Mouse (Mus musculus) retina, postnatal 1 day (tissue): ENCODE measurements around the gene Cand2.

Source experiments
- DNase-seq: peaks from one replicate; pipeline ENCODE4 v3.0.0-alpha.2; 2012

Cand2 gene

DNA sequence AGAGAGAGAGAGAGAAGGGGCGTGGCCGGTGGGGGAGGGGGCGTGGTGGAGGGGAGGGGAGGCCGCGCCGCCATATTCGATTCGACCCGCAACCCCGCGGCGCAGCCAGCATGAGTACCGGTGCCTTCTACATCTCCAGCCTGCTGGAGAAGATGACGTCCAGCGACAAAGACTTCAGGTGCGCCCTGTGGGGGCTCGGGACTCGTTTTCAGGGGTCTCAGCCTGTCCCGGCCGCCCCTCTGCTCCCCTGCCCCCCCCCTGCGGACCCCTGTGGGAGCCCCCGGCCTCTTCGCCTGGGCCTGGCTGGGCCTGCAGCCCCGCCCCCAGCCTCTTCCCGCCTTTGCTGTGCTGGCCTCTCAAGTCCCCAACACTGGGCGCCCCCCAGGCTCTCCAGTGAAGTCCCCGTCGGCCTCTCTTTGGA, at the start of gene Cand2:
Cand2 (plus strand) TSS at position 38 of the 421 bp plus-strand sequence.
- peak; percentile 85 for DNase-seq

DNA sequence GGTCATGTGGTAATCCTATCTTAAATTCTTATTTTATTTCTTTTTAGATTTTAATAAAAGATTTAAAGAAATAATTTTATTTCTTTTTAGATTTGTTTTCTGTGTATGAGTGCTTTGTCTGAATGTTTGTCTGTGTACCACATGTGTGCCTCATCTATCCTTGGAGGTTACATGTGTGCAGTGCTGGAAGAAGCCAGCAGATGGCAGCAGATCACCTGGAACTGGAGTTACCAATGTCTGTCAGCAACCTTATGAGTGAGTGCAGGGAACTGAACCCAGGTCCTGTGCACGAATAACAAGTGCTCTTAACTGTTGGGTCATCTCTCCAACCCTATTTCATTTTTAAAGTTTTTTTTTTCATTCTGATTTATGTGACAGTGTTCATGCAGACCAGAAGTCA, 47.2 kb upstream of the Cand2 start:
- peak; percentile 60 for DNase-seq

DNA sequence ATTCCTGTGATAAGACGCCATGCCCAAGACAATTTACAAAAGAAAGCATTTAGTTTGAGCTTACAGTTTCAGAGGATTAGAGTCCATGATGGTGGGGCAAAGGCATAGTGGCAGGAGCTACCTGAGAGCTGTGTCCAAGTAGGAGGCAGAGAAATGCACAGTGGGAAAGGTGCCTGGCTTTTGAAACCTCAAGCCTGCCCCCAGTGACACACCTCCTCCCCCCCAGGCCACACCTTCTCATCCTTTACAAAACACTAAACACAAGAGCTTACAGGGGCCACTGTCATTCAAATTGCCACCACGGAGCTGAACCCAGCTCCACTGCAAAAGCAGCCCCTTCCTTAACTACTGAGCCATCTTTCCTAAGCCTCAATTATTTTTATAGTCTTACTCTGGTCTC, 46.8 kb upstream of the Cand2 start:
- no peak for DNase-seq

DNA sequence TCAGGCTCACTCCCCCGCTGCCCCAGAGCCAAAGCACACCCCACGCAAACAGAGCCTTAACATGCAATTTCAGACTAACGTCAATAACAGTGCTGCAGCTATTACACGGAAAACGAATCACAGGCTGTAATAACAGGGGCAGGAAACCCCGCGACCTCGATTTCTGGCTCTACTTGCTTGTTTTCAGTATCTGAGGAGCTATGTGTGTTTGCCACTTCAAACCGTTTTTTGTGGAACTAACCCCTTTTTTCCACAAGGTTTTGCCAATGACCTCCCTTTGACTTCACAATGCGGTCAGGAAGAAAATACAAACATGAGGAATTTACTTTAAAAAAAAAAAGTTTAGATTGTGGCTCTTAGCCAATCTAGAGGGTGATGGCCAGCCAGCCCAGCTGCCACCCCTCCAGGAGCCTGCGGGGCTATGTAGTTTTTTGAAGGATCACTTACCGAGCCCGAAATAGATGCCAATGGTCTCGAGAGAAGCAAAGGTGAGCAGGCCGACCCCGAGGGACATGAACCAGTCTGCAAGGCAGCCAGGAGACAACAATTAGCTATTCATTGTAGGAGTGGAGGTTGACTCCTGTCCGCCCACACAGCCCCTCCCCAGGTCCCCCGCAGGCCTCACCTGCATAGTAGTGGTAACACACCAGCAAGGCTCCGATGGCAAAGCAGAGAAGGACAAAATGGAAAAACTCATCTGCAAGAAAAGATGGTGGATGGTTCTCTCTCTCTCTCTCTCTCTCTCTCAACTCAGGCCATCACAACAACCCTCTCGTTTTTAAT, 43.6 kb upstream of the Cand2 start:
- no peak for DNase-seq

DNA sequence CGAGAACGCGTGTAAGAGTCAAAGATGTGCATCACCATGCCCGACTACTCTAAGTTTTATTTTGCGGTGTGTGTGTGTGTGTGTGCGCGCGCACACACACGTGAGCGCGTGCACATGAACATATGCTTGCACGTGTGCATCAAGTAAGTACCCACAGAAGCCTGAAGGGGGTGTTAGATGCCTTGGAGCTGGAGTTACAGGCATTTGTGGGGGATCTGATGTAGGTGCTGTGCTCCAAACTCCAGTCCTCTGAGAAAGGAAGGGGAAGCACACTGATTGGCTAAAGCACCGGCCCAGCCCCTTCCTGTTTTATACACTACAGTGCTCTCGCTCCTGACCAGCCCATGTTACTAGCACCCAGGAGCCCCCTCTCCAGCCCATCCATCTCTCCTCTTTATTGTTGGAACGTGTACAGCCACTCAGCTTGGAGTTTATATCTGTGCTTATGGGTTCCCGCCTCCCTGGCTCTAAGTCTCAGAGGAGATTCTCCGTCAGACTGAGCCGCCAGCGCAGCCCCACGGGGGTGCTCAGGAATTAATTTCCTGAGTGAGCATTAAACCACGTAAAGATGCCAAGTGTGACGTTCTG, 41.9 kb upstream of the Cand2 start:
- DNase-seq: peak; percentile 6

DNA sequence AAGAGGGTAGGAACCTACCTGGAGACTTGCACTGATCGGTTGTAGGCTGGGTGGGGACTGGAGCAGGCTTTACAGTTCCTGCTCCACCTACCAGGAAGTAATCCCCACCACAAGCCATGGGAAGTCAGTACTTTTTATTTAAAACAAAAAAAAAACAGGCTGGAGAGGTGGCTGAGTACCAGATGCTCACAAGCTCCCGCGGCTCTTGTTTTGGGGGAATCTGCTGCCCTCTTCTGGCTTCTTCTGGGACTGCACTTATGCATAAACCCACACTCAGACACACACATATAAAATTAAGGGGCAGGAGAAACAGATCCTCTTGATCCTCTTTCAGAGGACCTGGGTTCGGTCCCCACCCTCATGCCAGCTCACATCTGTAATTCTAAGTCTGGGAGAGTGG, 39.4 kb upstream of the Cand2 start:
- peak; percentile 39 for DNase-seq

DNA sequence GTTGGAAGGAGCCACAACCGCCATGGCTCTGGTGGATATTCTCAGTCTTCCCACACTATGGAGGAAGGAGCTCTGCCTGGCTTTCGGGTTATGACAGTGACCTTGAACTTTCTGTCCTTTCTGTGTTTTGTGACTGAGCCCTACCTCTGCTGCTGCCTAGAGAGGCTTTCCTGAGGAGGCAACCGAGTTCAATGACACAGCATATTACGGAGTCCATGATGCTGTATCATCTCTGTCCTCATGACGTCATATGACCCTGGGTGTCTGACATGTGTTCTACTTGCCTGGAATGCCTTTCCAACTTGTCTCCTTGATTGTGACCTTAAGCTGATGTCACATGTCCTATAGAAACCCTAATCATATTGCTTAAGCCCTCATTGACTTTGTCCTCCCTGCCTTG, 35.3 kb upstream of the Cand2 start:
- no peak for DNase-seq

DNA sequence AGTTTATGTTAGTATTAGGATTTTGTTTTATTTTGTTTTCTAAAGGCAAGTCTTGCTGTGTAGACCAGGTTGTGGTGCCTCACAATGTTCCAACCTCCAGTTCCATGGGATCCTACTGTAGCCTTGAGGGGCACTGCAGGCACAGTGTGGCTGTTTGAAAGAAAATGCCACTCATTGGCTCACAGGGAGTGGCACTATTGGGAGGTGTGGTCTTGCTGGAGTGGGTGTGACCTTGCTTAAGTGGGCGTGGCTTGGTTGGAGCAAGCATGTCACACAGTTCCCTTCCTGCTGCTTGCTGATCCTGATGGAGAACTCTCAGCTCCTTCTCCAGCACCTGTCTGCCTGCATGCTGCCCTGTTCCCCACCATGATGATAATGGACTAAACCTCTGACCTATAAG, 30.8 kb upstream of the Cand2 start:
- peak; percentile 60 for DNase-seq

DNA sequence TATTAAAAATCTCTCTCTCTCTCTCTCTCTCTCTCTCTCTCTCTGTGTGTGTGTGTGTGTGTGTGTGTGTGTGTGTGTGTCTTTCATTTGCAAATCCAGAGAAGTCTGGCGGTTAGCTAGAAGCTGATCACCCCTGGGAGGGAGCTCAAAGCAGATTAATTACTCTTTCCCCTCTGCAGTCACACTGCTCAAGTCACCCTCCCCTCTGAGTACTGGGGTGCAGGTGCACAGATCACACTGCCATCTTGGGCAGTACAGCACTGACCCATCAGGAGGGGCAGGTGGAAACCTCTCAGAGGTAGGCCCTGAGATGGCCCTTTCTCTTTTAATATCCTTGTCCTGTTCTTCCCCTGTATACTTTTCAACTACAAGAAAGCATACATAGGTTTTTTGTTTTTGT, 28.0 kb upstream of the Cand2 start:
- DNase-seq: peak; percentile 55

DNA sequence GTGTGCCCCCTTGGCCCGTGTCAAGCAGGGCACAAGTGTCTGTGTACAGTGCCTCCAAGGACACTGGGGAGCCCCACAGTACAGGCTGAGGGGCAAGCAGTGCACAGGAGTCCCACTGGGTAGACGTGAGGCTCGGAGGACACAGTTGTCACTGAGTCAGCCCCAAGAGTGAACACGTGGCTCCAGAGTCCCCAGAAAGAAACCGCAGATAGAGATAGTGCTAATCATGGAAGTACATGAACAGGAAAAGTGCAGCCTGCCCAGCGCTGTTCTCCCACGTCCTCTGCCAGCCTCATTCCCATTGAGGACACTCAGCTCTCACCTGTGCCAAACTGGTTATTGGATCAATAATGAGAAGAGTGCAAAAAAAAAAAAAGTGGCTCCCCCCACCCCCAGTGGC, 18.8 kb upstream of the Cand2 start:
- no peak for DNase-seq

DNA sequence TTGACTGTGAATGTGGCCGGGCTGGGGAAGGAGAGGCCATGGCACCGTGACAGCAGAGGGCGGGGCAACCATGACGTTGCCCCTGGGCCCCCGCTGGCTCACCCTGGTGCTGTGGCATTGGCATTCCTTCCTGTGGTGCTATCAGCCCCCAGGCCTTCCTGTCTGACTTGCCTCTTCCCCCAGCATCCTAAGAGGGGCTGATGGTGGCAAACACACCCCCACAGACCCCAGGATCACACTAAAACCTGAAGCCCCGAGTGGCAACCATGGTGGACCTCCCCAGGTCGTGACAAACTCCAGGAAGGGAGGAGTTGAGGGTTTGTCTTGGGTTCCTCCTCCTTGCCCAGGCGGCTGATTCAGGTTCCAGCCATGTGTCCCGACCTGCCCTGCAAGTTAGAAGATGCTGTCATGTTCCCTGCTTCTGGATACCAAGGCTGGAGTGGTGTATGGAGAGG, 15.3 kb upstream of the Cand2 start:
- DNase-seq: no peak

DNA sequence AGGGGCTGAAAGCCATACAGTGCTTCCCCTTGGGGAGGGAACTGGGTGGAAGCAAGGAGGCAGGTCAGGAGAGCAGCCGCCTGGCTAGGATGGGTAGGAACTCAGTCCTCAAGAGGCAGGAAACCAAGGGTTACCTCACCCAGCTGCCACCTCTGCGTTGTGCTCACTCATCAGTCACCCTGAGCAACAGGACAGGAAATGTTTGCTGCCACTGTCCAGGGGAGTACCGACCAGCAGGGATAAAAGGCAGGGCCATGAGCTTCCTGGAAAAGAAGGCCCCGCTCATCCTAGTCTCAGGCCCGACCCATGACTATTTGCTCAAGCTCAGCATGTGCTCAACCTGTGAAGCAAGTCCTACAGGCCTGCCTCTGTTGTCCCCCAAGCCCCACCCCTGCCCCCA, 14.9 kb upstream of the Cand2 start:
- no peak for DNase-seq

DNA sequence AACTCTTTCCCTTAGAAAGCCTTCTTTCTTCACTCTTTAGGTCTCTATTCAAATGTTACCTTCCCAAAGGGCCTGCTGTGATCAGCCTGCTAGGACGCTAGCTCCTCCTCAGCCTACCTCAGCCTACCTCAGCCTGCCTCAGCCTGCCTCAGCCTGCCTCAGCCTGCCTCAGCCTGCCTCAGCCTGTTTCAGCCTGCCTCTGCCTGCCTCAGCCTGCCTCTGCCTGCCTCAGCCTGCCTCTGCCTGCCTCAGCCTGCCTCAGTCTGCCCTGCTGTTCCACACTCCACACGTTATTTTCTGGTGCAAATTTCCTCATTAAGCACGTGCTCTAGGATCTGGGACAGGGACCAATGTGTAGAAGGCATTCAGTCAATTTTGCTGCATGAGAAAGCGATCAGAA, 14.2 kb upstream of the Cand2 start:
- DNase-seq: no peak

DNA sequence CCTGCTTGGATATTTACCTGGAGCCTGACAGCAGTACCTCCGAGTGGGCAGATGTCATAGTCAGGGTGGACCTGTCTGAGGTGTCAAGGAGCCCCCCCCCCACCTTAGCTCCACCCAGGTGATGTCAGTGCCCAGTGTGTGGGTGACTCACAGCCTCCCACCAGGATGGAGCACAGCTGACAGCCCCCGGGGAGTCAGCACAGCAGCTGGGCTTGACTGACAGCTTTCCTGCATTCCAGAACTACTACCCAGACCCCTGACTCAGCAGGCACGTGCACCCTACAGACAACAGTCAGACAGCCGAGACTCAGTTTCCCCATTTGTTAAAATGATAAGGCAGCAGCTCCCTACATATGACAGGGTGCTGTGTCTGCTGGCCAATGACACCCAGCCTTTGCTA, 13.4 kb upstream of the Cand2 start:
- DNase-seq: no peak

DNA sequence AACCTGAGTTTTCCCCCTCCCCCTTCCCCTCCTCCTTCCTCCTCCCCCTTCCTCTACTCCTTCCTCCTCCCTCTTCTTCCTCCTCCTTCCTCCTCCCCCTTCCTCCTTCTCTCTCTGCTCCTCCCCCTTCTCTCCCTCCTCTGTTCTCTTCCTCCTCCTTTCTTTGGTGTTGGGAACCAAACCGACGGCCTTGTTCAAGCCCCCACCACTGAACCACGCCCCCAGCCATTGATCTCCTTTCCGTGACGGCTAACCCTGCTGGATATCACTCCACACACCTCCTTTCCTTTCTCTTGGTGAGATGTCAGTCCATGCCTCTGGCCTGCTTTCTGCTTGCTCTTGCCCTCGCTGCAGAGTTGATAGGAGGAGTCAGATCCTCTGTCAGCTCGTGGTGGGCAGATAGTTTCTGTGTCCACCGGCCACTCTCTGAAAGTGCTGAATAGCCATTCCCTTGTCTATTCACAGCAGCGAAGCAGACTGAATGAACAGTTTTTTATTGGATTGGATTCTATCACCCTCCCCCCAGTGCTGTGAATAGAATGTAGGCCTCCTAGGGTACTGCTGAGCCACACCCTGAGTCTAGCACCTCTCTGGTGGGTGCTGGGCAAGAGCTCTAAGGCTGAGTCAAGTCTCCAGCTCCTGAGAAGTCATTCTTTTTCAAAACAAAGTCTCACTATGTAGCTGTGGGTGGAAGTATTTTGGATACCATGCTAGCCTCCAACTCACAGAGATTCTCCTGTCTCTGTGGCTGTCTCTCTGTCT, 12.2 kb upstream of the Cand2 start, which contains the start of gene Tmem40:
Tmem40 (minus strand) TSS at position 416 of the 762 bp plus-strand sequence.
- peak; percentile 32 for DNase-seq

DNA sequence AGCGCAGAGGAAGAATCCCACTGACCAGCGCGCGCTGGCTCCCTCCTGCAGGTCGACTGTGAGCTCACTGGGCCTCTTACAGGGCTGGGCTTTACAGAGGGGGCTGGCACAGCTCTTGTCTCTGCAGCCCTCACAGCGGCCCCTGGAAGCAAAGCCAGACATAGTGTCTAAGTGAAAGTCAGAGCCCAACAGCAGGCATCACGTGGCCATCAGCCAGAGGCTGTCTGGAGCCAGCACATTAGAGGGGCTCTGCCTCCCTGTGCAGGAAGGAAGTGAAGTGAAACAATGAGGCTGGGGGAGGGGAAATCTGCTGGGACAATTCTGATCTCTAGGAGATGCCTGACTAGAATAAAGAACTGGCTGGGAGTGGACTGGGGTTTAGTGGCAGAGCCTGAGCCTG, 10.2 kb upstream of the Cand2 start:
- peak; percentile 88 for DNase-seq

DNA sequence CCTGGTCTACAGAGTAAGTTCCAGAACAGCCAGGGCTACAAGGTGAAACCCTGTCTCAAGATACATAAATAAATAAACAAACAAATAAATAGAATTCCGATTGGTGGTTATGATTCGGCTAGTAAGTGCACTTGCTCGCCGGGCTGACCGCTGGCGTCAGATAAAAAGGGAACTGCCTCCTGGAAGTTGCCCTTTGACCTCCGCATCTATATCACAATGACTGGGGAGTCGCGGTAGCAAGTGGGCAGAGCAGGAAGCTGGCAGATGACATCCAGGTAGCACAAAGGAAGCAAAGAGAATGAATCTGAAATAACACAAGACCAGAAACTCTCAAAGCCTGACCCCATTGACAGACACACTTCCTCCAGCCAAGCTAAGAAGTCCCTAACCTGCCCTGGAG, 7.0 kb upstream of the Cand2 start:
- no peak for DNase-seq

DNA sequence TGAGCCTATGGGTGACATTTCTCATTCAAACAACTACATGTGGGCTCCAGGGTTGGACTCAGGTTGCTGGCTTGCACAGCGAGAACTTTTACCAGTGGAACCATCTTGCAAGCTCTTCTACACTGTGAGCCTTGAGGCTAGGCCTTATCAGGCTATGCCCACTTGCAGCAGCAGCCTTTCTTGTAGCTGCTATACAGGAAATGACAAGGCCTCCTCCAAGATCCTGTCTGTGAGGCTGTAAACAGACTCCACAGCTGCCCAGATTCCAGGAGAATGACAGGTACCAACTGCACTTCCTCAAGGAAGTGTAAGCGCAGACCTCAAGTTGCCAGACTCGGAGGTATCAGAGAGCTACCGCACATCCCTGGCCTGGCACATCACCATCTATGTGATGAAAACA, 6.1 kb upstream of the Cand2 start:
- no peak for DNase-seq

DNA sequence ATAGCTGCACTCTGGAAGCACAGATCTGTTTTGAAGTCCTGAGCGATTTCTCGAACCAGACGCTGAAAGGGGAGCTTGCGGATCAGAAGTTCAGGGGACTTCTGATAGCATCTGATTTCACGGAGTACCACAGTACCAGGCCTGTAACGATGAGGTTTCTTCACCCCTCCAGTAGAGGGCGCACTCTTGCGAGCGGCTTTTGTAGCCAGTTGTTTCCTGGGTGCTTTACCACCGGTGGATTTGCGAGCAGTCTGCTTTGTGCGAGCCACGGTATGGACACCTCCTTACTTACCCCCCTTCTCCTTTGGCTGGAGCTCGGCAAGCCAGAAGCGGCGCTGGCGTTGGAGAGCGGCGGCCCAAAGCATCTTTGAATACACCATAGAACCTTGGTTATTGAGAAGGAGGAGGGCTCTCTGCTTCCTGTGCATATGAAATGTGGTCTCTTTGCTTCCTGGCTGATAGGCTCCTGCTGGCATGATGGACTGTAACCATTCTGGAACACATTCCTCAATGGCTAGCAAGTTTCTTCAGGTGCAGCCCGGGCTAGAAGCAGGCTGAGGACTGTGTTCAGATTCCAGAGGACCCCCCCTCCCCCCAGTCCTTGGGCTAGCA, 4.2 kb upstream of the Cand2 start:
- no peak for DNase-seq

DNA sequence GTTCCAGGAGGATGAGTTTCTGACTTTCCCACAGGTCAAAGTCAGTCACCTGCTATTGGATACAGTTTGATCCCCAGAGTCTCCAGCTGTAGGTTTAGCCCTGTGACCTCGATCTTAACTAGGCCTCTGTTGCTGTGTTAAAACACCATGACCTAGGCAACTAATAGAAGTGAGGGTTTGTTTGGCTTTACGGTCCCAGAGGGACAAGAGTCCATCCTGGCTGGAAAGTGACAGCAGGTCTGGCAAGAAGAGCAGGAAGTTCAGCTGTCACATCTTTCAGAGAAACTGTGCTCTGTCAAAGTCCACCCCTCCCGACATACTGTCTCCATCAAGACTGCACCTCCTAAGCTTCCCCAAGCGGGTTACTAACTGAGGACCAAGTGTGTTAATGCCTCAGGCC, 3.5 kb upstream of the Cand2 start:
- no peak for DNase-seq

DNA sequence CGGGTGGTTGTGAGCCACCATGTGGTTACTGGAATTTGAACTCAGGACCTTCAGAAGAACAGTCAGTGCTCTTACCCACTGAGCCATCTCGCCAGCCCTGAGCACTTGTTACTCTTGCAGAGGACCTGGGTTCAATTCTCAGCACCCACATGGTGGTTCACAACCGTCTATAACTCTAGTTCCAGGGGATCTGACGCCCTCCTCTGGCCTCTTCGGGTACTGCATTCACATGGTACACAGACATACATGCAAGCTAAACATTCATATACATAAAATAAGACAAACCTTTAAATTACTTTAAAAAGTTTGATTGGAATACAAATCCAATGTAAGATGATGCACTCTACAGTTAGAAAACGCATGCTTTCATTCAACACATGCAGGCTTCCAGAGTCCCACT, 2.1 kb upstream of the Cand2 start:
- DNase-seq: no peak

DNA sequence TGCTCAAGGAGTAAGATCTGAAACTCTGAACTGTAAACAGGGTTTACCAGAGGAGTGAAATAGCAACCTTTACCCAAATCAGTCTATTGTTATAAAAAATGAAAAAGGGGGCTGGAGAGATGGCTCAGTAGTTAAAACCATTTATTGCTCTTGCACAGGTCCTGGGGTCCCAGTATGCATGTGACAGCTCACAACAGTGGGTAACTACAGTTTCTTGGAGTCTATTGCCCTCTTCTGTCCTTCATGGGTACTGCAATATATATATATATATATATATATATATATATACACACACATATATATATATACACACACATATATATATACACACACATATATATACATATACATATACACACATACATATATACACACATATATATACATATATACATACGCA, 1.7 kb upstream of the Cand2 start:
- DNase-seq: peak; percentile 37

DNA sequence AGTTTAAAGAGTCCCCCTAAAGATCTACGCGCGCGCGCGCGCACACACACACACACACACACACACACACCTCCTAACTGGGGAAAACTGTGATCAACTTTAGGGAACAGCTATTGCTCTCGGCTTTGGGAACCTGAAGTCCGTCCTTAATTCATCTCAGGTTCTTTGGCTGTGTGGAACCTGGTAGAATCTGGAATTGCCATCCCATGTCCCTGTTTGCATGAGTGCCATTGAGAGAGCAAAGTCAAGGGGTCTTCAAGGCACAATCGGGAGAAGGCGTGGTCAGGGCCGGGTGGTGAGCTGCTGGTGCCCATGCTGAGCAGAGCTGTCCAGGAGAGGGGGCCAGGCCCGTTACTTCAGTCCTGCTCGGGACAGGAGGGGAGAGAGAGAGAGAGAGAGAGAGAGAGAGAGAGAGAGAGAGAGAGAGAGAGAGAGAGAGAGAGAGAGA, 348 bp upstream of the Cand2 start:
- peak; percentile 81 for DNase-seq
